Mouse (Mus musculus) WW6 (cell line): Measurements from ENCODE around the gene Casq1.
"Not testable (repeated sequence)": the region's sequence is repeated elsewhere in the genome, so short reads cannot be mapped to it uniquely, and the experiment has no call there.

Experiments used
- DNase-seq: peaks from one replicate; pipeline ENCODE4 v3.0.0-alpha.2; 2013; ENCODE audit warnings: low read depth, low spot score

The Casq1 gene

DNA sequence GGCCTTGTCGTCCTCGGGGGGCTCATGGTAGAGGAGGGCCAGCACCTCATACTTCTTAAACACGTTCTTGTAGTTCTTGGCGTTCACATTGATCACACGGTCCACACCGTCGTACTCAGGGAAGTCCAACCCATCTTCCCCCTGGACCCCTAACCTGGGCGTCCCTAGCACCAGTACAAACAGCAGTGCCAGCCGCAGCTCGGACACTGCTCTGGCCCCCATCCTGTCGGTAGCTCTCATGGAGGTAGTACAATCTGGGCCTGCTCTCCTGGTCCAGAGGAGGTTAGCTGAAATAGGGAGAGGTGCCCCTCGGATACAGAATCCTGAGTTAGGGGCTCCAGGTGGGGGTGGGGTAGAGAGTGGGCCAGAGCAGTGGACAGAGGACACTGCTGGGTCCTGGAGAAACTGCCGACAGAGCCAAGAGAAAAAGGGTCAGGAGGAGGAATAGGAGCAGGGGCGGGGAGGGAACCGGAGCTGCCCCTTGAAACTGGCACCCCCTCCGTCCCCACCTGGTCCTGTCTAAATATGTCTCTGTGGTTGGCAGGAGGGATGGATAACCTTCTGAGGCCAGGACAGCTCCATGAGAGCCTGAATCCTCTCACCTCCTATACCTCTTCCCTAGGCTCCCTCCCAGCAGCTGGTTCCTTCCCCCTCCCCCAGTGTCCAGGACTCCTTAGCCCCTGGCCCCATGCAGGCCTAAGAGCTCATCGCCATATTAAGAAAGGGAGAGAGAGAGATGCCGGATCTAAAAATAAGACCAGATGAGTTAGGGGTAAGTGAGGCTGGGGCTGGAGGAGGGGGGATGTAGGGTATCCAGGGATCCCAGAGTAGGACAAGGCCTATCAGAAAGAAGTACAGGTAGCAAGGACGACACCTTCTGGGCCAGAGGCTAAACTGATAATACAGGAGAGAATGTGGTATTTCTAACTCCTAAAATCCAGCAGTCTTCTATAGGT lies at the start of gene Casq1:
Gene Casq1 (minus strand): TSS at position 418 of the 956 bp plus-strand sequence.
- no peak for DNase-seq

DNA sequence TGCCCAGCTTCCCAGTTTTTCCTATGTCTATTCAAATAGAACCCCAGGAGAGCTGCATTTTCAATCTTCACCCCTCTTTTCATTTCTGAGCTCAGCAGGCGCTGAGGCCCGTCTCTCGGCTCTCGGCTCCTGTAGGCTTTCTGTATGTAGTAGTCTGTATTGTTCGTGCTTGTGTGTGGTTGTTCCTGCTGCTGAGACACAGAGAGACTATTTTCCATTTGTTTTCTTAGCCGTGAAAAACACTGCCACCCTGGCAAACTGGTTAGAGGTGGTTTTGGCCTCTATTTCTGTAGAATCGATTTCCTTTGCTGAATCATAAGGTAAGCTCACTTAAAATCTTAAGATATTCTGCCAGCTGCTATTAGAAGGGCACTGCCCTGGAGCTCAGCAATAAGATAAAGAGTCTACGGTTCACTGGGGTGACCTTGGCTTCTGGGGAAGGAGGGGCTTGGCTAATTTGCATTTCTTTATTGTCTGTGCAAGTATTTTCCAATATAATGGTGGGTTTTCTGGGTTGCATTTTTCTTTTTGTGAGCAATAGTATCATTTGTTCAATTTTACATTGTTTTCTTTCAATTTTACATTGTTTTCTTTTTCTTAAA lies 41.9 kb upstream of the Casq1 start, which contains the start of gene Igsf8:
Gene Igsf8 (plus strand): TSS at position 165 of the 602 bp plus-strand sequence.
- no peak for DNase-seq

DNA sequence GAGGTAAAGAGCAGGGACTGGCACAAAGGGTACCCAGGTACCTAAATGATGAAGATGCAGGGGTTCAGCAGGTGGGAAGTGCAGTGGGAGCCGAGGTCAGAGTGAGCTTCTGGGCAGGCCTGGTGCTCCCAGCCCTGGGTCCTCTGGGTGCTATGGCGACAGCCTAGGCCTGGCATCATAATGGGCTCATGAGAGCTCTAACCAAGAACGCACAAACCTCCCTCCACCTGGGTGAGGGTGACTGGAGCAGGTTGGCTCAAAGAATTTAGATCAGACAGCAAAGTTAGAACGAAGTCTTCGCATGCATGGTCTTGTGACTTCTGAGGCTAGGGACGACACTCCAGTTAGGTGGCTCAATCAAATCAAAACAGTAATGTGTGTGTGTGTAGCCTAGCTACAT lies 38.6 kb upstream of the Casq1 start, which contains the start of gene Atp1a4:
Gene Atp1a4 (minus strand): TSS at position 101 of the 400 bp plus-strand sequence.
- no peak for DNase-seq

DNA sequence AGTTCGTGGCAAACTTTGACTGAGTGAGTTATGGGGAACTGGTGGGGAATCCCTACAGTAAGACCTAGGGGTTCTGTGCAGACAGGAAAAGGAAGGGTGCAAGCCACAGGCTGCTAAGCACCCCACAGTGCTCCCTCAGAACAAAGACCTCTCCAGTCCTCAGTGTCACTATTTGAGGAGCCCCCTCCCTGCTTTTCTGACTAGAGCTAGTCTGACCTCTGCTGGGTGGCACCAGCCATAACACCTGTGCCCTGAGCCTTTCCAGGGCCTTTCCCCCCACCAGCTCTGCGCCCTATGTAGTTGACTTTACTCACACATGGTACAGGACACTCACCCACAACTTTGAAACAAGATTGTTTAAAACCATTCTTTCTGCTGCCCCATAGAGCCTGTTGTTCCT lies 28.0 kb upstream of the Casq1 start:
- no peak for DNase-seq

DNA sequence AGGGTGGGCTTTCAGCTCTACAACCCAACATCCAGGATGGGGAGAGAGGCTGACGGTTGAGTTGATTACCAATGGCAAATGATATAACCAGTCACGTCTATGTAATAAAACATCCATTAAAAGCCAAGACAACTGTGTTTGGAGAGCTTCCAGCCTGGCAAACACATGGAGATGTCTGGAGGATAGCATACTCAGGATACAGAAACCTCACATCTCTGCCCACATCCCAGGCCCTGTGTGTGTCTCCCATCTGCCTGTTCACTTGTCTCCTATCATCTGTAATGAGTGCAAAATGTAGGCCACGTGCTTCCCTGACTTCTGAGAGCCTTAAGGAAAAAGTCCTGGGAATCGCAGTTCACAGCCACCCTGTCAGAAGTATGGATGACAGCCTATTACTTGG lies 27.5 kb upstream of the Casq1 start:
- DNase-seq, result no peak

DNA sequence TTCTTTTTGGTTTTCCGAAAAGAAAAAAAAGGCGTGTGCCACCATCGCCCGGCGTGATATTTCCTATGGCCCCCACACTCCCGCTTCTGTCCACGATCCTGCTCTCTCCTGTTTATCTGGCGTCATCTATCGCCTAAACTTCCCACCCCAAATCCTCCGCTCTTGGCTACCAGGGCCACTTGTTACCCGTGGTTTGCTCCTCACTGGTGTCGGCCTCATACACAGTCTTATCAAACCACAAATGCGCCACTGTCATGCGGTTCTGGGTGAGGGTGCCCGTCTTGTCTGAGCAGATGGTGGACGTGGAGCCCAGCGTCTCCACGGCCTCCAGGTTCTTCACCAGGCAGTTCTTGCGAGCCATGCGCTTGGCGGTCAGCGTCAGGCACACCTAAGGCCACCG lies 25.0 kb upstream of the Casq1 start:
- DNase-seq, result not testable (repeated sequence)

DNA sequence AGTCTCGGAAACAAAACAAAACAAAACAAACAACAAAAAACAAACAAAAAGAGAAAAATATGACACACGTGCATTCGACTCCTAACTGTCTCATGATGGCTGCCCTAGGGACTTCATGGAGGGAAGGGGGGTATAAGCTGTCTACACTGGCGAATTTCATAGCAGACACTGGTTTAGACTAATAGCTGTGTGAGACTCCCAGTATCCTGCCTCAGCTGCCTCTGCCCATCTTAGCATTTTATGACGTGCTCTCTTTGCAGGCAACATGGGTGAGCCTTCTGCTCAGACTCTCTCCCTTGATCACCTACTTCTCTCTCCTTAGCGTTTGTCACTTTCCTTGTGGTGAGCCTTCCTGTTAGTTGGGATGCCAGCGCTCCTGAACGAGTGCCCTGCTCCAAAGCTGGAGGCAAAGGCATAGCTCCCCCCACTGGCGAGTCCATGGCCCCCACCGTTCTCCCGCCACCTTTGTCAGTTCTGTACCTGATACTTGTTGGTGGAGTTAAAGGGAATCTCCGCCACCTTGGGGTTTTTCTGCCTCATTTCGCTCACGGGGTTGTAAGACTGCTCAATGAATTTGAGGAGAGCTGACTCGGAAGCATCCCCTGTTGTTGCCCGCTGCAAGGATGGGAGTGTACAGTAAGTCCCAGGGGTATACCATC lies 24.0 kb upstream of the Casq1 start:
- DNase-seq, result no peak

DNA sequence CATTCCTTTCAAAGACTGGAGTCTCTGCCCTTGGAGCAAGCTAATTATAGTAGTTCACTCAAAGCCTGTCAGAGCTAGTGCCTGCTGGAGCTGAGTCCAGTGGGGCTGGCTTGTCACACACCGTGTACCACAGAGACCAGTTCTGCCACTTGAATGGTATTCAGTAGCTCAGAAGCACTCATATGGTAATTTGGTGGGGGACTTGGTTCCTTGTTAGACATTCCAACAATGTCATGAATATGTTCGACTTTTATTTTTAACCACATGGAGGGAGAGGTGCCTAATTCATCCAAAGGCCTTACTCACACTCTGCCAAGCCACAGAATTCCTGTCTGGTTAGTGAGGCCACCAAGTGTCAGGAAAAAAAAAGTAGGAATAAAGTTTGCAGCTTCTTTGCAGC lies 22.7 kb upstream of the Casq1 start:
- no peak for DNase-seq

DNA sequence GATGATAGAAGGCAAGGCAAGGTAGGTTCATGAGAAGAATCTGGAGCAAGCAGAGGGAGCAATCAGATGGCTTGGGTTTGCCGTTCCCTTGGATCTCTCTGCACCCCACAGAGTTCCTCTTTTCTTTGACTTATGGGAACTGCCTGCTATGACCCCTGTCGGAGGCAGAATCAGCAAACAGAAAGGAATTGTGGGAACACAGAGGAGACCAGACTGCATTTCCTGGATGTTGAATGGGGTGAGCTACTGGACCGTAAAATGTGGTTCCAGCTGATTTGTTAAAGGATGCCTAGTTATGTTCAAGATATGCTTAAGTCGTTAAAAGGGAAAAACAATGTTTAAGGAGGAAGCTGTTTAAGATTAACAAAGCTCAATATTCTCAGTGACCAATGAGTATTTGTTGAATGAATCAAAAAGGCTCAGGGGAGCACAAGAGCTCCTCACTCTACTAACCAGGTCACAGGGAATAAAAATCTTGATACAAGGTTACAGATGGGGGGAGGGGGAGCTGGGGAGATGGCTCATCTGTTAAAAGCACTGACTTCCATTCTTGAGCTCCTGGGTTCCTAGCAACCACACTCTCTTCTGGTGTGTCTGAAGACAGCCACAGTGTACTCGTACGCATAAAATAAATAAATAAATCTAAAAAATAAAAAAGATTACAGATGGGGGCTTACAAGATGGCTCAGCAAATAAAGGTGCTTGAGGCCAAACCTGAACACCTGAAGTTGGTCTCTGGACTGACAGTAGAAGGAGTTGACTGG lies 21.5 kb upstream of the Casq1 start:
- DNase-seq, result no peak

DNA sequence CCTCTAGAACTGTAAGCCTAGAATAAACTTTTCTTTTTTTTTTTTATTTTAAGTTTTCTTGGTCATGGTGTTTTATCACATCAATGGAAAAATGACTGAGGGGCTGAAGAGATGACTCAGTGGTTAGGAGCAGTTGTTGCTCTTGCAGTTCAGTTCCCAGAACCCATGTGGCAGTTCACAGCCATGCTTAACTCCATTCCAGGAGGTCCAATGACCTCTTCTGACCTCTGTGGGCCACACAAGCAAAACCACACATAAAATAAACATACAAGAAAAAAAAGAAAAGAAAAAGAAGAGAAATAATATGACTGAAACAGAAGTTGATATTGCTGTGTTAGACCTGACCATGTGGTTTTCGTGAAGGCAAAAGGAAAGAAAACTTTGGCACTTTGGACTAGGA lies 9.5 kb upstream of the Casq1 start:
- DNase-seq, result no peak

DNA sequence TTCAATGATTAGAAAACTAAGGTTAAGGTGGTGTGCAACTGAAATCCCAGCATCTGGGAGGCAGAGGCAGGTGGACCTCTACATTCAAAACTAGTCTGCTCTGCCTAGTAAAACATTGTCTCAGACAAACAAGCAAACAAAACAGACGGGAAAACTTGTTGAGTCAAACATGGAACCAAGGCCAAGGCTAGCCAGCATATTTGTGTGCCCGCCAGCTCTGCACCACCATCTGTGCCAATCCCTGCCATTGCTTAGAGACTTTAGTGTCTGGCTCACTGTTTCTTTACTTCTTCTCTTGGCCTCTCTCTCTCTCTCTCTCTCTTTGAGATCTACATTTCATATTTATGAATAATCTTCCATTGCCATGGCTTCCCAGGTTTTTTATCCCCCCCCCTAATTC lies 8.5 kb upstream of the Casq1 start:
- DNase-seq, result no peak

DNA sequence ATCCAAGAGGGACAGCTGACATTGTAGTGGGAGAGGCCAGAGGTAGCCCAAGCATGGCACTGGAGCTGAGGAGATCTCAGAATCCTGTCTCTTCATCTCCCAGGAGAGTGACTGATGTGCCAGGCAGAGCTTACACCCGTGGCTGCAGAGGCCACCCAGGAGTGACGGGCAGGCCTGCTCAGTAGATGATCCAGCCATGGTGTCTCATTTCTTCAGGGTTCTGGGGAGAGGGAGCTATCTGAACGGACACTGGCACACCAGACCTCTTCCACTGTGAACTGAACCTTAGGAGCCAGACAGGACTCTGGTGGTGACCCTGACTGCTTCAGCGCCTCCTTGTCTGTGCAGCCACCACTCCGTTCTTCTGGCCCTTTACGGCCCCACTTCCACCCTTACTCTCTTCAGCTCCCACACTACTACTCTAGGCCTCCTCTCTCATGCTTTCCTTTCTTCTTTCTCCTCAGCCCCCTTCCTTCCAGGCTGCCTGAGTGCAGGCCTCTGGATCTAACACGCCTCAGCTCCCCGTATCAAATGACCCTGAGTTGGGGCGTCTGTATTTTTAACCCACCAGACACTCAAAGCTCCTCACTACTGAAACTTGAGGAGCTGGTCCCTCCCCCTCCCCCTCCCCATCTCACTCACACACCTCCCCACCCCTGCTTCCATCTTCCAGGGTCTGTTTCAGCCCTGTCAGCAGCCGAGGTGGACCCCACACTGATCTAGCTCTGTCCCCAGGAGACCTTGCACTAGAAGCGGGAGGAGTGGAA lies 1.8 kb upstream of the Casq1 start:
- no peak for DNase-seq

DNA sequence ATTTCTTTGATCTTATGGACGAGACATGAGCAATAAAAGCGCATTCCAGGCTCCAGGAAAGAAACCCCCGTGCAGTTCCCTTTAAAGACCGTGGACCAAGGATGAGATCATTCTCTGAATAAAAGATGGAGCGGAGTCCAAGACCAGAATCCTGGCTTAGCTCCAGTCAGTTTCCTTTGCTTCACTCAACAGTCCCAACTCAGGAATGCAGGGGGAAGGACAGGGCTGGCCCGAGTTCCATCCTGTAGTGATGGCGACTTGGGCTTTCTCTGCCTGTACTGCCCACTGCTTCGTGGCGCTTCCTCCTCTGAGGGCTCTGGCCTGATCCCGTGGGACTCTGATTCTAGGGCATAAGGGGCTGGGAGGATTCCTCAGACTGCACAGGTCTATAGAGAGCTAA lies 746 bp upstream of the Casq1 start:
- no peak for DNase-seq

DNA sequence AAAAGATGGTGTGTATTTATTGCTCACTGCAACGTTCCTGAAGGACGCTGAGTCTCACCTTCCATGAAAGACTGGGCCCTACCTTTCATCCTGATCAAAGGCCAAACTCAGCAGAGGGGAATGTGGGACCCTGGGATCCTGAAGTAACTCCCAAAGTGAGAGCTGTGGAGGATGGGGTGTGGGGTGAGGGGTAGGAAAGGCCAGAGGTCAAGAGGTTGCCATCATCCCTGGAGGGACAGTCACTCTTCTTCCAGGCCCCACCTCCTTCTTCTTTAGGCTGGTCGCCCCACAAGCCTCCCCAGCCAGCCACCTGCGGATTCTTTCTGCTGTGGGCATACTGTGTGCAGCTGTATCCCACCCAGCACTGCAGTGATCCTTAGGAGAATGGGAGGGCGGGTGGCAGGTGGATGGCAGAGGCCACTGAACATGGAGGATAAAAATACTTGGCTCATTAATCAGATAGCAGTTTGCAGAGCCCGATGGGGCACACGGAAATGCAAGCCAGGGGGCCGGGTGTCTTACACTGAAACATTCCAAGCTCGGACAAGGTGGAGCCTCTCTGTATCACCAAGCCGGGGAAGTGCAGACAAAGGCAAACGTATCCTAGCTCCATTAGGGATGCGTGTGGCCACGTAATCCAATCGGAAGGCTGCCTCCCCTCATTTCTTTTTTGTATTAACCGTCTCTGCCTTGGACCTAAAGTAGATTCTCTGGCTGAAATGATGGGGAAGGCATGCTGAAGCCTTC lies 1.3 kb downstream of the Casq1 start:
- DNase-seq, result no peak

DNA sequence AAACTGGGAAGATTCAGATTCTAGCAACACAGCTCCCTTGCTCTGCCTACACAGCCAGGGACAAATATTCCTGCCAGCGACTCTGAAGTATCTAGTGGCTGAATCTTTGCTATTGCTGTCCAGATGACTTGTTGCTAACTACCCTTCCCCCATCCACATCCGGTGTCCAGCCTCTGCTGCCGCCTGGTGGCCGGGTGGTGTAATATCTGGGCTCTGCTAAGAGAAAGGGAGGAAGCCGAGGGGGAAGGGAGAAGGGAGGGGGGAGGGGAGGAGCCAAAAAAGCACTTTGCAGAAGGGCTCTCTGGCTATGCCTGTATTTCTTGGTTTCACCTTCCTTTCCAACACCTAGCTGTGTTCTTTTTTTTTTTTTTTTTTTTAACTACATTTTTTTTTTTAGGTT lies 2.5 kb downstream of the Casq1 start:
- DNase-seq, result peak; percentile 87

DNA sequence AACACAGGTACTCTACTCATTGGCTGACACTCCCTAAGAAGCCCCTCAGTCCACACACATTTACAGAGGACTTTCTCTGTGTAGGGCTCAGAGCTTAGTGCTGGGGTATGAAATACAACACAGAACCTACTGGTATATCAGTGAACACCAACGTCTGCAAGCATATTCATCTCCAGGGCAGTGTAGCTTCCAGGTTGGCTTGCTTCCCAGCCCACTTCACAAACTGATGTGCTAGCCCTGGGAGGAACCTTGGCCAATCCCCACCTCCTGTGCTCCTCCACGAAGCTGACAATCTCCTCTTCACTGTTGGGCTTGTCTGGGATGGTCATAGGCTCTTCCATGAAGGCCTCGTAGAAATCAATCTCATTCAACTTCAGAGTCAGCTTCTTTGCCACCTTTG lies 4.9 kb downstream of the Casq1 start:
- DNase-seq, result no peak

DNA sequence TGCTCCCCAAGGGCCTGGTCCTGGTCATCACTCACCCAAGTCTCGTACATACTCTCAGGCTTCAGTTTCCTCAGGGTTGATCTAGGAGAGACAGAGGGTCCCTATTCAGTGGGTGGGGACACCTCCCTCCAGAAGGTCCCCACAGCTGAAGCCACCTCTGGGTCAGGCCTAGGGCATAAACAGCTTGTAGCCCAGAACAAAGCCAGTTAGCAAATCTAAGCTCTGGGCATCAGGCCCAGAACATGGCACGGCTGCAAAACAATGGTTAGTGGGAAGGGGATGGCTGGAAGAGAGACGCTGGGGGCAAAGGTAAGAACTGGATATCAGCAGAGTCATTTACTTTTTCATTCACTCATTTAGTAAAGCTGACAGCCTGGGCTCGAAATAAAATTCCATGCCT lies 5.9 kb downstream of the Casq1 start:
- no peak for DNase-seq

DNA sequence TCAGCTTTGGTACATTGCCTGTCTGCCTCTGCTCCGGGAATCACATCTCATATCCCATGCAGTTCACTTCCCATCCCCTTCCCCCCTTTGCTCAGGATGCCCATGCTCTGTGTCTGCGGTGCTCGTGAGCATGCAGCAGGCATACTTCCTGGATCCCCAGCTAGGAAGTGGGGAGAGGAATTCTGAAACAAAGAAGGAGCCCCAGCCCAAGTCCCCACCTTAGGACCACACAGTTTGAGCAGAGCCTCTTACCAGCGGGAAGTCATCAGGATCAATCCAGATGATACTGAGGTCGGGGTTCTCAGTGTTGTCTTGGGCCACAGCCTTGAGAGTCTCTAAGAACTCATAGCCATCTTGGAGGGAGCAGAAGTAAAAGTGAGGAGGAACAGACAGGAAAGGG lies 6.9 kb downstream of the Casq1 start:
- DNase-seq, result no peak

DNA sequence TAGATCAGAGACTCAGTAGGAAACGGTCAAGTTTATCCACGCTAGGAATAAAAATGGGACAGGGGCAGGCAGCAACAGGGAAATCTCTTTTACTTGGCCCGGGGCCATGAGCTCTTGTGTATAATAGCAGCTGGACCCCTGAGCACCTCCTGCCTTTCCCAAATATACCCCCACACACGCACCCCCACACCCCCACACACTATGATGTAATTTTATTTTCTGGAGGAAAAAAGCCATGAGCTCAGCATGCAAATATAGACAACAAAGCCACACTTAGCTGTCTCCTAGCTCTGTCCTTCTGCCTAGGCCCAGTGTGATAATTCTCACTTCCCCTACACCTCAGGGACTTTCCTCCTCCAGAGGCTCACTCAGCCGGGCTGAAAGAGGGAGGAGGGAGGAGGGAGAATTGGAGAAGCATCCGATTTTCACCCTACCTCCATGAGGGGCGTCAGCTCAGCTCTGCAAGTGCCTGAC lies 12.5 kb downstream of the Casq1 start:
- no peak for DNase-seq
